Mouse (Mus musculus) stomach, postnatal 0 days (tissue): ENCODE data around the gene Gm26992. TPM values are rescaled to one million over a fixed set of nuclear protein-coding genes. Genes with fewer than 3 reads are reported as not detected.

Experiments
- ATAC-seq: fragments of 200-750 bp; cut with Nextera tagmentation; 2 replicates; pipeline ENCODE4 v1.8.0; 2017; ENCODE audit not compliant: low FRiP score, low TSS enrichment
- DNase-seq: peaks from one replicate; pipeline ENCODE4 v3.0.0-alpha.2; 2016; ENCODE audit warnings: low spot score
- H3K27ac ChIP-seq: fragments of 300-500 bp; sonication (generic); replicated peaks from 2 replicates; pipeline ENCODE4 v1.5.1; 2014; ENCODE audit warnings: mild to moderate bottlenecking, control low read depth
- H3K27me3 ChIP-seq: fragments of 300-500 bp; sonication (generic); 2 replicates; pipeline ENCODE4 v1.6.1; 2014; ENCODE audit warnings: low read length; ENCODE audit not compliant: control insufficient read depth, insufficient read depth
- H3K36me3 ChIP-seq: fragments of 300-500 bp; sonication (generic); 2 replicates; pipeline ENCODE4 v1.6.1; 2014; ENCODE audit warnings: low read length, mixed read lengths; ENCODE audit not compliant: control insufficient read depth, insufficient read depth
- H3K4me1 ChIP-seq: fragments of 300-500 bp; sonication (generic); replicated peaks from 2 replicates; pipeline ENCODE4 v1.6.1; 2014; ENCODE audit warnings: antibody characterized with exemption; ENCODE audit not compliant: control insufficient read depth, insufficient read depth
- H3K4me2 ChIP-seq: fragments of 300-500 bp; sonication (generic); replicated peaks from 2 replicates; pipeline ENCODE4 v1.6.1; 2014; ENCODE audit warnings: low read depth, mild to moderate bottlenecking, control low read depth, moderate library complexity
- H3K4me3 ChIP-seq: fragments of 300-500 bp; sonication (generic); 2 replicates; pipeline ENCODE4 v1.5.1; 2014; ENCODE audit warnings: low read depth, low read length, control low read depth
- H3K9ac ChIP-seq: fragments of 300-500 bp; sonication (generic); 2 replicates; pipeline ENCODE4 v1.6.1; 2014; ENCODE audit warnings: mild to moderate bottlenecking, low read length, control low read depth, mixed read lengths
- H3K9me3 ChIP-seq: fragments of 300-500 bp; sonication (generic); 2 replicates; pipeline ENCODE4 v1.6.1; 2016; ENCODE audit warnings: low read length; ENCODE audit not compliant: control insufficient read depth
- CTCF ChIP-seq: IDR thresholded peaks from 2 replicates; pipeline ENCODE4 v1.5.1; 2016; ENCODE audit warnings: antibody characterized with exemption, low read depth, mild to moderate bottlenecking, moderate library complexity
- EP300 ChIP-seq: optimal IDR thresholded peaks from 2 replicates; pipeline ENCODE3; 2016; ENCODE audit warnings: antibody characterized with exemption
- WGBS: fragments of 180-500 bp; shearing (Covaris S2); extraction: QIAGEN DNeasy Blood & Tissue Kit; methylation state at CpG from one replicate; pipeline ENCODE4 v1.1.7; 2014; 5-methylcytosine and 5-hydroxymethylcytosine counted together
- polyA plus RNA-seq: library from polyadenylated mRNA; unstranded; fragments of >200 nt; fragmentation: Nextera tagmentation; extraction: Ambion mirVana; gene quantifications from 2 replicates; pipeline ENCODE4 v1.2.1, GENCODE M21; 2015

Gm26992 gene
- polyA plus RNA-seq, 1 experiment from 2014 or later = not detected

- Histone ChIP-seq H3K4me1 (no peaks in the 10 kb centered on the region), H3K27me3 (no peaks in the 10 kb centered on the region), H3K4me3 (no peak overlapping the region), H3K4me2 (no peak overlapping the region), H3K36me3 (no peaks in the 10 kb centered on the region), H3K9ac (no peak overlapping the region), H3K27ac (no peak overlapping the region), H3K9me3 (no peaks in the 10 kb centered on the region)
- ATAC-seq = no peak
- 51% methylated on average over 2 of the region's 2 CpGs for whole genome bisulfite sequencing
- DNase-seq = no peak
- no peak for TF ChIP-seq CTCF
- no peak for TF ChIP-seq EP300
These were observed 69.0 kb downstream of the Gm26992 start for GRCm38 (mm10) chrX:103490853-103491252.

- no peaks in the 10 kb centered on the region for H3K4me1 ChIP-seq
- H3K4me2 ChIP-seq = peak overlapping the region; percentile 48
- no peak for TF ChIP-seq EP300
- no peak for TF ChIP-seq CTCF
- peak overlapping the region; percentile 75 for H3K9ac ChIP-seq
- H3K9me3 ChIP-seq = no peaks in the 10 kb centered on the region
- H3K27me3 ChIP-seq = no peaks in the 10 kb centered on the region
- H3K36me3 ChIP-seq = no peaks in the 10 kb centered on the region
- ATAC-seq (peak; percentile 13; the same call in 1 of the 2 replicates), DNase-seq (no peak)
- peak overlapping the region; percentile 56 for H3K4me3 ChIP-seq
- WGBS = 35% methylated on average over 10 of the region's 10 CpGs
- H3K27ac ChIP-seq = peak overlapping the region; percentile 90
These were observed 70.8 kb downstream of the Gm26992 start for GRCm38 (mm10) chrX:103492398-103493256.

- ATAC-seq = peak; percentile 96
- Histone ChIP-seq H3K4me2 (peak overlapping the region; percentile 48), H3K27ac (peak overlapping the region; percentile 90), H3K9ac (peak overlapping the region; percentile 75), H3K27me3 (no peaks in the 10 kb centered on the region), H3K36me3 (no peaks in the 10 kb centered on the region), H3K4me1 (no peaks in the 10 kb centered on the region), H3K9me3 (no peaks in the 10 kb centered on the region), H3K4me3 (peak overlapping the region; percentile 56)
- peak; percentile 81 for DNase-seq
- WGBS = under 1% methylated on average over 39 of the region's 55 CpGs
- TF ChIP-seq EP300 (peak; percentile 27), CTCF (no peak)
These were observed 71.8 kb downstream of the Gm26992 start for GRCm38 (mm10) chrX:103493351-103494173.

GRCm38 (mm10) chrX:103499374-103499773 is 77.6 kb downstream of the Gm26992 start:
- no peaks in the 10 kb centered on the region for H3K9me3 ChIP-seq
- no peaks in the 10 kb centered on the region for H3K27me3 ChIP-seq
- no peak overlapping the region for H3K9ac ChIP-seq
- DNase-seq = no peak
- no peak for ATAC-seq
- no peak overlapping the region for H3K4me2 ChIP-seq
- no peaks in the 10 kb centered on the region for H3K36me3 ChIP-seq
- H3K4me3 ChIP-seq = no peak overlapping the region
- no peak overlapping the region for H3K27ac ChIP-seq
- no peak for TF ChIP-seq CTCF
- no peak for TF ChIP-seq EP300
- no peaks in the 10 kb centered on the region for H3K4me1 ChIP-seq
- WGBS = 89% methylated on average over 3 of the region's 3 CpGs

GRCm38 (mm10) chrX:103500137-103500536 is 78.3 kb downstream of the Gm26992 start:
- no peak for DNase-seq
- Histone ChIP-seq H3K4me1 (no peaks in the 10 kb centered on the region), H3K9ac (no peak overlapping the region), H3K4me2 (no peak overlapping the region), H3K27me3 (no peaks in the 10 kb centered on the region), H3K9me3 (no peaks in the 10 kb centered on the region), H3K4me3 (no peak overlapping the region), H3K36me3 (no peaks in the 10 kb centered on the region), H3K27ac (no peak overlapping the region)
- 94% methylated on average over 2 of the region's 2 CpGs for WGBS
- TF ChIP-seq EP300 (no peak), CTCF (no peak)
- no peak for ATAC-seq

- no peak overlapping the region for H3K9ac ChIP-seq
- peak; percentile 87; the same call in 1 of the 2 replicates for ATAC-seq
- WGBS = 79% methylated on average over 4 of the region's 4 CpGs
- DNase-seq = no peak
- H3K4me3 ChIP-seq = no peak overlapping the region
- no peaks in the 10 kb centered on the region for H3K36me3 ChIP-seq
- H3K9me3 ChIP-seq = no peaks in the 10 kb centered on the region
- H3K4me2 ChIP-seq = no peak overlapping the region
- no peak overlapping the region for H3K27ac ChIP-seq
- H3K27me3 ChIP-seq = no peaks in the 10 kb centered on the region
- no peaks in the 10 kb centered on the region for H3K4me1 ChIP-seq
- TF ChIP-seq EP300 (no peak), CTCF (no peak)
These were observed 86.4 kb downstream of the Gm26992 start for GRCm38 (mm10) chrX:103508218-103508617.
